Mouse (Mus musculus) cerebellum, adult 2 months (tissue): ENCODE results near the gene Il6st.

Experiments used
- CTCF ChIP-seq: fragments of 200-500 bp; IDR thresholded peaks from 2 replicates; pipeline ENCODE4 v1.5.1; 2011; ENCODE audit warnings: low read depth, mild to moderate bottlenecking, control low read depth, low read length, moderate library complexity, borderline replicate concordance; ENCODE audit not compliant: insufficient read depth
- POLR2A ChIP-seq: fragments of 200-500 bp; IDR thresholded peaks from 2 replicates; pipeline ENCODE4 v1.6.1; 2011; ENCODE audit warnings: low read length, control low read depth, borderline replicate concordance; ENCODE audit not compliant: insufficient read depth

DNA sequence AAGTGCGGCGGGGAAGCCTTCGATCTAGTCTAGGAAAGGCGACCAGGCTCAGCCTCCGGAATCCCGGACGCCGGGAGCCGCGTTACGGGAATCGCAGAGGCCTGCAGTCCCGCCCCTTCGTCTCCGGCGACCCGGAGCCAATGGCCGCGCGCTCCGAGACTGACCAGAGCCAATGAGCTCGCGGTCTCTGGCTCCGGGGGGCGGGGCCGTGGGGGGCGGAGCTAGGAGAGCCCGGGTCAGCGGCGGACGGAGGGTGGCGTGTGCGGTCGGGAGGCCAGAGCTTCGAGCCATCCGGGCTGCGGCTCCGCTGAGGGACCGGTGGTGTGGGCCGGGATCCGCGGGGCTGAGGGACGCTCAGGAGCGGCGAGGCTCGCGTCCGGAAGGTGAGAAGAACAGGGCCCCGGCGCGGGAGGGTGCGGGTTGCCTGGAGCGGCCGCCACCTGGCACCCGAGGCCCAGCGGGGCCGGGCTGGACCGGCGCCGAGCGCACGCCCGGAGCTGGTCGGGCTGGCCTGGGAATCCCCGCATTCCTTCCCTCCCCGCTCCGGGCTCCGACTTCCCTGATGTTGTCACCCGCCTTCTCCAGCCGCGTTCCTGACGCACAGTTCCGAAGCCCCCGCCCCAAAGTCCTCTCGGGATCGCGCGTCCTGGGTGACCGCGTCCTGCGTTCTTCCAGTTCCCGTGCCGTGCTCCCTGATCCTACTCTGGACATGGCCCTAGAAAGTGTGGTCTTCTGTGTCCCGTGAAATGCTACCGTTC lies at the start of gene Il6st:
- TF ChIP-seq CTCF = no peak
- TF ChIP-seq POLR2A = peak; percentile 80
